Mouse (Mus musculus) ovary, postnatal 14 days (tissue): Measurements from ENCODE around the gene Apof.

Experiments used
- DNase-seq: peaks from one replicate; pipeline ENCODE4 v3.0.0; 2022; ENCODE audit warnings: low spot score

Gene Apof

GRCm38 (mm10) chr10:128268371-128268770 is at the start of gene Apof:
TSS of gene Apof (plus strand) at chr10:128268671.
- no peak for DNase-seq

- DNase-seq, result no peak
Measured at GRCm38 (mm10) chr10:128221533-128222286, 46.8 kb upstream of the Apof start.

GRCm38 (mm10) chr10:128225064-128225463 is 43.4 kb upstream of the Apof start:
- no peak for DNase-seq

- no peak for DNase-seq
Measured at GRCm38 (mm10) chr10:128225538-128225937, 42.9 kb upstream of the Apof start, which contains the start of gene Mip. TSS of gene Mip (plus strand) at chr10:128225838.

GRCm38 (mm10) chr10:128227592-128227991 is 40.9 kb upstream of the Apof start:
- no peak for DNase-seq

GRCm38 (mm10) chr10:128228009-128228408 is 40.5 kb upstream of the Apof start:
- no peak for DNase-seq

- no peak for DNase-seq
Measured at GRCm38 (mm10) chr10:128230582-128230981, 37.9 kb upstream of the Apof start.

- no peak for DNase-seq
Measured at GRCm38 (mm10) chr10:128231146-128231545, 37.3 kb upstream of the Apof start.

GRCm38 (mm10) chr10:128231697-128232419 is 36.6 kb upstream of the Apof start, which contains the start of gene Timeless:
TSS of gene Timeless (plus strand) at chr10:128232065.
- DNase-seq, result peak; percentile 83

GRCm38 (mm10) chr10:128232420-128232985 is 36.0 kb upstream of the Apof start:
- peak; percentile 41 for DNase-seq

GRCm38 (mm10) chr10:128236321-128236720 is 32.1 kb upstream of the Apof start:
- DNase-seq, result no peak

GRCm38 (mm10) chr10:128237807-128238480 is 30.5 kb upstream of the Apof start:
- peak; percentile 13 for DNase-seq

GRCm38 (mm10) chr10:128239140-128239539 is 29.3 kb upstream of the Apof start:
- DNase-seq, result no peak

- DNase-seq, result no peak
Measured at GRCm38 (mm10) chr10:128240131-128240530, 28.3 kb upstream of the Apof start.

- DNase-seq, result no peak
Measured at GRCm38 (mm10) chr10:128243252-128243651, 25.2 kb upstream of the Apof start.

- DNase-seq, result no peak
Measured at GRCm38 (mm10) chr10:128244121-128244520, 24.4 kb upstream of the Apof start.

GRCm38 (mm10) chr10:128247020-128247732 is 21.3 kb upstream of the Apof start:
- DNase-seq, result no peak

GRCm38 (mm10) chr10:128250565-128250964 is 17.9 kb upstream of the Apof start:
- no peak for DNase-seq

- DNase-seq, result no peak
Measured at GRCm38 (mm10) chr10:128253677-128254255, 14.7 kb upstream of the Apof start, which contains the start of gene Apon. TSS of gene Apon (plus strand) at chr10:128254096.

- no peak for DNase-seq
Measured at GRCm38 (mm10) chr10:128255925-128256324, 12.5 kb upstream of the Apof start.

GRCm38 (mm10) chr10:128256328-128256727 is 12.1 kb upstream of the Apof start:
- no peak for DNase-seq
